Mouse (Mus musculus): ENCODE data around the gene Macrod1. TPM values are rescaled to one million over a fixed set of nuclear protein-coding genes. Genes with fewer than 3 reads are reported as not detected.

Gene Macrod1
- polyA plus RNA-seq, 1 experiment, result 18.3 TPM

GRCm38 (mm10) chr19:7040637-7041130, 15.9 kb upstream of the Macrod1 start:
- no peak for TF ChIP-seq GATA1 (IDR thresholded peaks at IDR 0.05; ENCODE audit: low read length)

- TF ChIP-seq GATA1 (IDR thresholded peaks at IDR 0.05; ENCODE audit: low read length), result no peak
Observed at GRCm38 (mm10) chr19:7041171-7041570, 15.4 kb upstream of the Macrod1 start.

- no peak for TF ChIP-seq GATA1 (IDR thresholded peaks at IDR 0.05; ENCODE audit: low read length)
Observed at GRCm38 (mm10) chr19:7044279-7044678, 12.3 kb upstream of the Macrod1 start.

GRCm38 (mm10) chr19:7044706-7045105, 11.9 kb upstream of the Macrod1 start:
- TF ChIP-seq GATA1 (IDR thresholded peaks at IDR 0.05; ENCODE audit: low read length), result no peak

GRCm38 (mm10) chr19:7054772-7055171, 1.8 kb upstream of the Macrod1 start:
- no peak for TF ChIP-seq GATA1 (IDR thresholded peaks at IDR 0.05; ENCODE audit: low read length)

- TF ChIP-seq GATA1 (IDR thresholded peaks at IDR 0.05; ENCODE audit: low read length), result no peak
Observed at GRCm38 (mm10) chr19:7055173-7055572, 1.4 kb upstream of the Macrod1 start.

GRCm38 (mm10) chr19:7057126-7057721, 614 bp downstream of the Macrod1 start:
- TF ChIP-seq GATA1 (IDR thresholded peaks at IDR 0.05; ENCODE audit: low read length), result no peak

- TF ChIP-seq GATA1 (IDR thresholded peaks at IDR 0.05; ENCODE audit: low read length), result no peak
Observed at GRCm38 (mm10) chr19:7057722-7058207, 1.2 kb downstream of the Macrod1 start.

- TF ChIP-seq GATA1 (IDR thresholded peaks at IDR 0.05; ENCODE audit: low read length), result no peak
Observed at GRCm38 (mm10) chr19:7058541-7058940, 1.9 kb downstream of the Macrod1 start.

- TF ChIP-seq GATA1 (IDR thresholded peaks at IDR 0.05; ENCODE audit: low read length), result no peak
Observed at GRCm38 (mm10) chr19:7062110-7062509, 5.5 kb downstream of the Macrod1 start.

GRCm38 (mm10) chr19:7062916-7063315, 6.3 kb downstream of the Macrod1 start:
- TF ChIP-seq GATA1 (IDR thresholded peaks at IDR 0.05; ENCODE audit: low read length), result no peak

GRCm38 (mm10) chr19:7064571-7064970, 8.0 kb downstream of the Macrod1 start:
- no peak for TF ChIP-seq GATA1 (IDR thresholded peaks at IDR 0.05; ENCODE audit: low read length)

- no peak for TF ChIP-seq GATA1 (IDR thresholded peaks at IDR 0.05; ENCODE audit: low read length)
Observed at GRCm38 (mm10) chr19:7066034-7066827, 9.6 kb downstream of the Macrod1 start.

GRCm38 (mm10) chr19:7066828-7067342, 10.3 kb downstream of the Macrod1 start:
- no peak for TF ChIP-seq GATA1 (IDR thresholded peaks at IDR 0.05; ENCODE audit: low read length)

GRCm38 (mm10) chr19:7067344-7068050, 10.9 kb downstream of the Macrod1 start:
- no peak for TF ChIP-seq GATA1 (IDR thresholded peaks at IDR 0.05; ENCODE audit: low read length)

GRCm38 (mm10) chr19:7068136-7068535, 11.5 kb downstream of the Macrod1 start:
- TF ChIP-seq GATA1 (IDR thresholded peaks at IDR 0.05; ENCODE audit: low read length), result no peak
